Mouse (Mus musculus) ES-E14 (cell line): ENCODE data around the gene Tpgs1. TPM values are rescaled to one million over a fixed set of nuclear protein-coding genes. Genes with fewer than 3 reads are reported as not detected.

Experiments used
- DNase-seq: peaks from one replicate; pipeline ENCODE4 v3.0.0-alpha.2; 2013; ENCODE audit warnings: low read depth, low spot score
- H3K27ac ChIP-seq: 2 replicates; pipeline ENCODE4 v1.5.1; 2012; ENCODE audit warnings: low read depth, mild to moderate bottlenecking, low read length, moderate library complexity, mixed read lengths; ENCODE audit not compliant: poor library complexity, insufficient read depth, severe bottlenecking
- H3K36me3 ChIP-seq: 2 replicates; pipeline ENCODE4 v1.6.1; 2012; ENCODE audit warnings: mild to moderate bottlenecking, low read length, moderate library complexity, mixed read lengths; ENCODE audit not compliant: control insufficient read depth, poor library complexity, insufficient read depth, severe bottlenecking
- H3K4me1 ChIP-seq, 2 experiments: fragments of 150-350 bp in 1 of 2; sonication (generic) in 1 of 2; 2 replicates each; pipeline ENCODE4 v1.6.1; 2012; ENCODE audit warnings: low read length in 2 of 2, mild to moderate bottlenecking in 1 of 2, mixed read lengths in 1 of 2; ENCODE audit not compliant: control insufficient read depth in 2 of 2, insufficient read depth in 2 of 2, poor library complexity in 1 of 2
- H3K4me3 ChIP-seq, 2 experiments: fragments of 150-350 bp in 1 of 2; sonication (generic) in 1 of 2; 2 replicates each; pipeline ENCODE4 v1.5.1; 2012; ENCODE audit warnings: low read length in 2 of 2, low read depth in 1 of 2, mild to moderate bottlenecking in 1 of 2, mixed read lengths in 1 of 2; ENCODE audit not compliant: insufficient read depth in 1 of 2, poor library complexity in 1 of 2, severe bottlenecking in 1 of 2
- H3K9ac ChIP-seq: 2 replicates; pipeline ENCODE4 v1.6.1; 2012; ENCODE audit warnings: low read depth, mild to moderate bottlenecking, low read length, mixed read lengths; ENCODE audit not compliant: poor library complexity, insufficient read depth, severe bottlenecking
- H3K9me3 ChIP-seq: fragments of 150-350 bp; sonication (generic); 2 replicates; pipeline ENCODE4 v1.6.1; 2012; ENCODE audit warnings: low read depth, mild to moderate bottlenecking, low read length; ENCODE audit not compliant: control insufficient read depth, insufficient read depth
- CHD2 ChIP-seq: IDR thresholded peaks from 2 replicates; pipeline ENCODE4 v1.6.1; 2014; ENCODE audit warnings: mild to moderate bottlenecking, low read depth, low read length, inconsistent platforms
- HCFC1 ChIP-seq: IDR thresholded peaks from 2 replicates; pipeline ENCODE4 v1.6.1; 2012; ENCODE audit warnings: low read length, inconsistent platforms, borderline replicate concordance; ENCODE audit not compliant: insufficient read depth
- MAFK ChIP-seq: IDR thresholded peaks from 2 replicates; pipeline ENCODE4 v1.6.1; 2014; ENCODE audit warnings: mild to moderate bottlenecking, low read depth, low read length, inconsistent platforms; ENCODE audit not compliant: insufficient read depth
- ZC3H11A ChIP-seq: IDR thresholded peaks from 2 replicates; pipeline ENCODE4 v1.6.1; 2012; ENCODE audit warnings: low read depth, mild to moderate bottlenecking, inconsistent platforms, low read length, borderline replicate concordance
- ZNF384 ChIP-seq: IDR thresholded peaks from 2 replicates; pipeline ENCODE4 v1.6.1; 2012; ENCODE audit warnings: low read depth, low read length, inconsistent platforms
- in situ Hi-C, 2 experiments: fragments of 600-800 bp; cut with MboI; formaldehyde crosslinking; loops; one replicate each; pipeline ENCODE4 v1.15.1; 2025; ENCODE audit warnings: low sequenced_read_pairs in 2 of 2, inconsistent platforms in 1 of 2; ENCODE audit not compliant: unreplicated experiment in 2 of 2
- total RNA-seq: library from RNA; depleted of rRNA; stranded (reverse); fragments of 300-350 nt; gene quantifications from 2 replicates; pipeline ENCODE4 v1.2.3, GENCODE M21; 2012

Gene Tpgs1
- total RNA-seq, 1 experiment: 29.9 TPM

DNA sequence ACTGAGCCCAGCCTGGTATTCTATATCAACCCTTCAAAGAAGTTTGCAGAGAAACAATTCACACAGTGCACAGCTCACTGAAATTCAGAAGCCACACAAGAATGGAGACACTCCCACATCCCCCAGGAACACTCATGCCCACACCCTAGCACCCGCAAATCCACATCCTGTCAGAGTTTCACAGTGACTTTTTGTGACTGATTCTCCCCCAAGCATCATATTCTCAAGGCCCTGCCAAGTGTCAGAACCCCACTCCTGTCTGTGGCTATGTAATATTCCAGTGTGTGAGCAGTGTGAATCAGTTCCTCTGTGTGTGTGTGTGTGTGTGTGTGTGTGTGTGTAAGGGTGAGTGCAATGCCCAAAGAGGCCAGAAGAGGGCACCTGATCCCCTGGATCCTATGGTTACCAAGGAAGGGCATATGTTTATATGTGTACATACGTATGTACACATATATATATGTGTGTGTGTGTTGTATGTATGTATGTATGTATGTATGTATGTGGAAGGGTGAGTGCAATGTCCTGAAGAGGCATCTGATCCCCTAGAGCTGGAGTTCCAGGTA lies 22.9 kb downstream of the Tpgs1 start:
- H3K4me3 ChIP-seq: no peak overlapping the region
- no peak overlapping the region for H3K9ac ChIP-seq
- H3K4me1 ChIP-seq: peaks cover under 1 to 14% of the 10 kb centered on the region in 2 experiments; a peak in 2 of 4 replicates
- TF ChIP-seq CHD2 (no peak), MAFK (no peak), ZNF384 (no peak), HCFC1 (no peak), ZC3H11A (no peak)
- in situ Hi-C loops: no loop called here
- no peak for DNase-seq
- no peaks in the 10 kb centered on the region for H3K9me3 ChIP-seq
- no peak overlapping the region for H3K27ac ChIP-seq
- peaks cover 19% of the 10 kb centered on the region for H3K36me3 ChIP-seq

DNA sequence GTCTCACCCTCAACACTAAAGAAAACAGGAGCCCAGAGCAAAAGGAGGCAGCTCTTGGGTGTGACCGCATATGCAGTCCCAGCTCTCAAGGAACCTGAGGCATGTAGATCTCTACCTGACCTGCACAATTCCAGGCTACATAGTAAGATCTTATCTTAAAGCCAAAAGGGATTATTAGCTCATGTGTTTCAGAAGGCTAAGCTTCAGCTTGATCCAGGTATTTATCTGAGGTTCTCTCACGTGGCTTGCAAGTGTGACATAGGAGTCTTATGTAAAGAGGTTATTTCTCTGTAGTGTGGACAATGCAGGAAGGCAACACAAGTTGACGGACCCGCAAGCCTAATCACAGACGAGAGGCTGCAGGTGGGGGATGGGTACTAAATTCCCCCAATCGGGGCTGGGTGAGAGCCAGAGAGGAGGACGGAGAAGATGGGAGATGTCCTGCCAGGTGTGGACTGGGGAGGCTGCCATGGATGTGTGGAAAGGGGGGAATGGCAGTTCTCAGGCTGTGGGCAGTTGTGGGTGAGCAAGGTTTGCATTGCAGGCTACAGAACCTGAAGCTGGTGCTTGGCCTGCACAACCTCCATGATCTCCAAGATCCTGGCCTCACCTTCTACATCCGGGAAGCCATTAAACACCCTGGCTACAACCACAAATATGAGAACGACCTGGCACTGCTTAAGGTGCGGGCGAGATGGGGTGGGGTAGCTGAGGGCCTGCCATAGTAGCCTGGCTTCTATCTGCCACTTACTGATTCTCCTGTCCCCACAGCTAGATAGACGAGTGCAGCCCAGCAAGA lies 24.6 kb downstream of the Tpgs1 start:
- DNase-seq: no peak
- no peak overlapping the region for H3K27ac ChIP-seq
- H3K4me1 ChIP-seq: peaks cover 0 to 6% of the 10 kb centered on the region in 2 experiments; a peak in 1 of 4 replicates
- in situ Hi-C loops: no loop called here
- peaks cover 3% of the 10 kb centered on the region; the same call in 1 of the 2 replicates for H3K36me3 ChIP-seq
- no peak overlapping the region for H3K4me3 ChIP-seq
- H3K9ac ChIP-seq: no peak overlapping the region
- TF ChIP-seq ZC3H11A (no peak), HCFC1 (no peak), MAFK (no peak), ZNF384 (no peak), CHD2 (no peak)
- H3K9me3 ChIP-seq: no peaks in the 10 kb centered on the region

DNA sequence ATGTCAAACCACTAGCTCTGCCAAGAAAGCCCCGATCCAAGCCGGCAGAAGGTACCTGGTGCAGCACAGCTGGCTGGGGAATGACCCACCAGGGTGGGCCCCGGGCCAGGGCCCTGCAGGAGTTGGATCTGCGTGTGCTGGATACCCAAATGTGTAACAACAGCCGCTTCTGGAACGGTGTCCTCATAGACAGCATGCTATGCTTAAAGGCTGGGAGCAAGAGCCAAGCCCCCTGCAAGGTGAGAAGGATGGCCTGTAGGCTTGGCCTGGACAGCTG lies 25.1 kb downstream of the Tpgs1 start:
- TF ChIP-seq ZC3H11A (no peak), HCFC1 (no peak), ZNF384 (no peak), MAFK (no peak), CHD2 (no peak)
- H3K9me3 ChIP-seq: no peaks in the 10 kb centered on the region
- H3K4me3 ChIP-seq: no peak overlapping the region
- DNase-seq: no peak
- no peak overlapping the region for H3K27ac ChIP-seq
- H3K4me1 ChIP-seq: peaks cover 0 to 6% of the 10 kb centered on the region in 2 experiments; a peak in 1 of 4 replicates
- no peaks in the 10 kb centered on the region for H3K36me3 ChIP-seq
- in situ Hi-C loops: no loop called here
- no peak overlapping the region for H3K9ac ChIP-seq

DNA sequence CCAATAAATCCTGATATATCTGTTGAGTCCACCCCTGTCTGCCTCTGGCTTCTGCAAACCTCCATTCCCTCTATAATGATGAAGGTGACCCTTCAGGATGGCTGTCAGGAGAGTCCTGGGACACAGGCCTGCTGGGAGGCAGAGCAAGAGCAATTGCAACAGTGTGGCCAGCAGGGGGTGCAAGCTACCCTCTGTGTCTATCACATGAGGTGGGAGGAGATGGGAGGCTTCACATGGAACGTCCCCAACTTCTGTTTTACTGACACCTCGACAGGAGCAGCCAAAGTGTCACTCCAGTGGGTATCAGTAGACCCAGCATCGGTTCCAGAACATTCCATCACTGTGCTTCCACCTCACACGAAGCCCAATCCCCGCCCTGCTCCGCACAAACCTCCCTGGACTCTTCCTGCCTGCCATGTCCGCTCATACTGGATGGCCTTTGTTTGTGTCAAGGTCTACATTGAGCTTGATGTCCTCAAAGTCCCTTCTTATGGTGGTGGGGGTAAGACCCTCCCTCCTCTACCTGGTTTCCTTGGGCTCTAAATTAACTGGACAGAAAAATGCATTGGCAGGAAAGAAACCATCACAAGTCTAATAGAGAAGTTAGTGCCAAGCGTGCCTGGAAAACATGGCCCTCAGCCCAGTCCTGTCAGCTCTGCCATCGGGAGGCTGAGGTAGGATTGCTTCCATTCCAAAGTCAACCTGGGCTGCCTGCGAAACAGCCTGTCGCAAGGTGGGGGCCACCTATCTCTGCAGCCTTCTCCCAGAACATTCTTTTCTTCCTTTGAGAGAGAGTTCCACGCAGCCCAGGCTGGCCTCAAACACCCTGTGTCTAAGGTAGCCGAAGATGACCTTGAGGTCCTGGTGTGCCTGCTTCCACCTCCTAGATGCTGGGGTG lies 26.3 kb downstream of the Tpgs1 start:
- H3K4me1 ChIP-seq: peaks cover 0 to 9% of the 10 kb centered on the region in 2 experiments; a peak in 1 of 4 replicates
- no peaks in the 10 kb centered on the region for H3K36me3 ChIP-seq
- H3K4me3 ChIP-seq: no peak overlapping the region
- in situ Hi-C loops: no loop called here
- no peaks in the 10 kb centered on the region for H3K9me3 ChIP-seq
- no peak overlapping the region for H3K9ac ChIP-seq
- peak; percentile 66 for DNase-seq
- no peak for TF ChIP-seq CHD2
- H3K27ac ChIP-seq: no peak overlapping the region
